Mouse (Mus musculus): ENCODE measurements around the gene Pxmp4.

GRCm38 (mm10) chr2:154538710-154539109, 64.8 kb downstream of the Pxmp4 start:
- TF ChIP-seq POLR2A (IDR thresholded peaks at IDR 0.05; ENCODE audit: low read depth, low read length): no peak
- no peak for TF ChIP-seq CTCF (IDR thresholded peaks at IDR 0.05; ENCODE audit: borderline replicate concordance, insufficient read depth, low read length)

Data from embryonic fibroblast, embryonic 13.5 days (primary cell).